Mouse (Mus musculus) cortical plate, adult 2 months (tissue): ENCODE measurements around the gene Asap2.
A peak's percentile ranks its signal among the peaks of the same experiment; 100 is the strongest.

Experiments
- CTCF ChIP-seq: fragments of 200-500 bp; IDR thresholded peaks from 2 replicates; pipeline ENCODE4 v1.5.1; 2011; ENCODE audit warnings: mild to moderate bottlenecking, control low read depth, low read length; ENCODE audit not compliant: insufficient read depth; ENCODE audit errors: extremely low read depth
- POLR2A ChIP-seq: fragments of 200-500 bp; IDR thresholded peaks from 2 replicates; pipeline ENCODE4 v1.6.1; 2011; ENCODE audit warnings: mild to moderate bottlenecking, low read length, control low read depth; ENCODE audit not compliant: insufficient read depth; ENCODE audit errors: extremely low read depth

DNA sequence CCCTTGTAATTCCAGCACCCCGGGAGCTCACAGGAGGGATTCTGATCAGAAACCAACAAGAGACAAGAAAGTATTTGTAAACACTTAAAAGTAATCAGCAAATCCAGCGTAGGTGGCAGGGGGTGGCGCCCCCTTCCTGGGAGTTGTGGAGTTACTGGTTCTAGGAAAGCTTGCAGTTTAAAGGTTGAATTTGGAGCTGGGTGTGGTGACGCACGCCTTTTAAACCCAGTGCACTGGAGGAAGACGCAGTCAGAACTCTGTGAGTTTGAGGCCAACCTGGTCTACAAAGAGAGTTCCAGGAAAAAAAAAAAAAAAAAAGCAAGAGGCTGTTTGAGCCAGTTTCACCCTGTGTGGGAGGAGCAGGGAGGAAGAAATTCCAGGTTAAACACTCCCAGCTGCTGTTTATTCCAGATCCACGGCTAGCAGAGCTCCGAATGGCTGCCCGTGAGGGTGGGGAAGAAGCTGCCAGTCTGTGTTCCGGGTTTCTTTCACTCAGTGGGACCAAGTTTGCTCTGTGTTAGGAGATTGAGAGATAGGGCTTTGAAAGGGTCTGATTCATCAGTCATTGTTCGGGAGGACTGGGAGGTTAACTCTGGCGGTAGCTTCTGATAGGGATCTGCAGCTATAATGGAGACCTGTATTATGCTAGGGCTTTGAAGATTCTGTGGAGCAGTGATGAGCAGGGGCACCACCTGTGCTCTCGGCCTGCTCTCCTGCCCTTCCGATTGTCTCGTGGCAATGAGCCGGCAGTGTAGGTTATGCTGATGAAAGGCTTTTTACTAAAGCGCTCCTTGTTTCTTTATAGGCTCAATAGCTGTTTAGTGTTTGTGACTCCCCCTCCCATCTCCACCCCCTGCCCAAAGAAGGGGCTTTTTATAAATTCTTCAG, 144.0 kb downstream of the Asap2 start:
- TF ChIP-seq CTCF: 0 out of 2 replicates have a peak, but pooled peaks have one; percentile 18
- TF ChIP-seq POLR2A: no peak
